Mouse (Mus musculus): Measurements from ENCODE around the gene Anapc11.

DNA sequence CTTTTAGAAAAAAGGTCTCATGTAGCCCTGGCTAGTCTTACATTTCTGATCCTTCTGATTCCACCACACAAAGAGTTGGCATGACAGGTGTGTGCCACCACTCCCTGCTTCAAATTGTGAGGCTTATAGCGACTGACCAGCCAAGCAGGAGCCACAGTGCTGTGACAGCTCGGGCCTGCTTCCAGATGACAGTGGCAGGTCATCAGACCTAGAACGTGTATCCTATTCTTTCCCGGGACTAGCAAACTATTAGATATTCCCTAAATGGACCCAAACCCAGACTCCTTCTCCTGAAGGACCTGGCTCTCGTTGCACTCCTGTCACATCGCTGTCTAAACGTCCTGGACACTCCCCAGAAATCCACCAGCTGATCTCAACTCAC is 49.4 kb upstream of the Anapc11 start:
- TF ChIP-seq CTCF (conservative IDR thresholded peaks at IDR 0.05; ENCODE audit: insufficient read depth, insufficient read length, low read depth, low read length) (no peak), POLR2A (IDR thresholded peaks at IDR 0.05; ENCODE audit: low read depth, low read length) (no peak)
